Mouse (Mus musculus) testis, adult 2 months (tissue): ENCODE data around the gene Nudt4.

Experiments used
- CTCF ChIP-seq: fragments of 200-500 bp; IDR thresholded peaks from 2 replicates; pipeline ENCODE4 v1.5.1; 2012; ENCODE audit warnings: low read depth, mild to moderate bottlenecking, inconsistent platforms, low read length, moderate library complexity; ENCODE audit not compliant: control insufficient read depth, insufficient read depth, insufficient replicate concordance
- POLR2A ChIP-seq: fragments of 200-500 bp; IDR thresholded peaks from 2 replicates; pipeline ENCODE4 v1.6.1; 2012; ENCODE audit warnings: low read depth, mild to moderate bottlenecking, inconsistent platforms, low read length, moderate library complexity; ENCODE audit not compliant: control insufficient read depth

- TF ChIP-seq CTCF (no peak), POLR2A (no peak)
These were observed 21.0 kb downstream of the Nudt4 start for GRCm38 (mm10) chr10:95542916-95543315.
